Mouse (Mus musculus) cerebellum, adult 11-12 months (tissue): ENCODE results near the gene Adamtsl5.

ENCODE experiments used
- DNase-seq: peaks from one replicate; pipeline ENCODE4 v3.0.0; 2022

Adamtsl5 gene

GRCm38 (mm10) chr10:80315315-80315714 lies 32.9 kb downstream of the Adamtsl5 start:
- peak; percentile 52 for DNase-seq

- DNase-seq: peak; percentile 59
Measured at GRCm38 (mm10) chr10:80314494-80315001, 33.7 kb downstream of the Adamtsl5 start.

GRCm38 (mm10) chr10:80313627-80314201 lies 34.5 kb downstream of the Adamtsl5 start:
- DNase-seq: peak; percentile 76

- peak; percentile 65 for DNase-seq
Measured at GRCm38 (mm10) chr10:80312586-80313504, 35.4 kb downstream of the Adamtsl5 start.

GRCm38 (mm10) chr10:80311560-80311959 lies 36.7 kb downstream of the Adamtsl5 start:
- DNase-seq: peak; percentile 56

- DNase-seq: no peak
Measured at GRCm38 (mm10) chr10:80304862-80305261, 43.4 kb downstream of the Adamtsl5 start.

GRCm38 (mm10) chr10:80304458-80304857 lies 43.8 kb downstream of the Adamtsl5 start:
- DNase-seq: no peak

GRCm38 (mm10) chr10:80302471-80302881 lies 45.7 kb downstream of the Adamtsl5 start:
- DNase-seq: peak; percentile 81

- no peak for DNase-seq
Measured at GRCm38 (mm10) chr10:80302082-80302355, 46.2 kb downstream of the Adamtsl5 start.

GRCm38 (mm10) chr10:80301256-80302081 lies 46.7 kb downstream of the Adamtsl5 start:
- peak; percentile 67 for DNase-seq

- DNase-seq: peak; percentile 62
Measured at GRCm38 (mm10) chr10:80300672-80301181, 47.5 kb downstream of the Adamtsl5 start.

GRCm38 (mm10) chr10:80299824-80300223 lies 48.4 kb downstream of the Adamtsl5 start:
- DNase-seq: peak; percentile 52

GRCm38 (mm10) chr10:80299301-80299700 lies 48.9 kb downstream of the Adamtsl5 start:
- no peak for DNase-seq

GRCm38 (mm10) chr10:80298571-80299281 lies 49.5 kb downstream of the Adamtsl5 start:
- DNase-seq: peak; percentile 94

- DNase-seq: peak; percentile 69
Measured at GRCm38 (mm10) chr10:80297526-80298133, 50.6 kb downstream of the Adamtsl5 start.

- peak; percentile 73 for DNase-seq
Measured at GRCm38 (mm10) chr10:80296824-80297223, 51.4 kb downstream of the Adamtsl5 start.

- peak; percentile 88 for DNase-seq
Measured at GRCm38 (mm10) chr10:80295618-80296425, 52.4 kb downstream of the Adamtsl5 start, which contains the start of gene Apc2. Apc2 (plus strand) TSS chr10:80295977.

- peak; percentile 70 for DNase-seq
Measured at GRCm38 (mm10) chr10:80294788-80295303, 53.4 kb downstream of the Adamtsl5 start.

- no peak for DNase-seq
Measured at GRCm38 (mm10) chr10:80294311-80294710, 53.9 kb downstream of the Adamtsl5 start.

- peak; percentile 44 for DNase-seq
Measured at GRCm38 (mm10) chr10:80293325-80293724, 54.9 kb downstream of the Adamtsl5 start.
